Mouse (Mus musculus) forebrain, embryonic 11.5 days (tissue): Measurements from ENCODE around the gene Pigp. TPM values are rescaled to one million over a fixed set of nuclear protein-coding genes. Genes with fewer than 3 reads are reported as not detected.

ENCODE experiments used
- ATAC-seq: fragments of 200-750 bp; cut with Nextera tagmentation; replicated peaks from 2 replicates; pipeline ENCODE4 v1.8.0; 2017; ENCODE audit warnings: moderate TSS enrichment; ENCODE audit not compliant: low FRiP score
- DNase-seq: peaks from one replicate; pipeline ENCODE4 v3.0.0-alpha.2; 2017; ENCODE audit warnings: low spot score
- H3K27ac ChIP-seq: fragments of 300-500 bp; sonication (generic); 2 replicates; pipeline ENCODE4 v1.5.1; 2014; ENCODE audit warnings: low read depth, low read length
- H3K27me3 ChIP-seq: fragments of 300-500 bp; sonication (generic); 2 replicates; pipeline ENCODE4 v1.6.1; 2014; ENCODE audit warnings: mild to moderate bottlenecking, low read length, mixed read lengths; ENCODE audit not compliant: control insufficient read depth, insufficient read depth
- H3K36me3 ChIP-seq: fragments of 300-500 bp; sonication (generic); 2 replicates; pipeline ENCODE4 v1.6.1; 2014; ENCODE audit warnings: mild to moderate bottlenecking, low read length, moderate library complexity, mixed read lengths; ENCODE audit not compliant: control insufficient read depth, insufficient read depth
- H3K4me1 ChIP-seq: fragments of 300-500 bp; sonication (generic); replicated peaks from 2 replicates; pipeline ENCODE4 v1.6.1; 2014; ENCODE audit warnings: low read length, mixed read lengths; ENCODE audit not compliant: control insufficient read depth, insufficient read depth
- H3K4me2 ChIP-seq: fragments of 300-500 bp; sonication (generic); 2 replicates; pipeline ENCODE4 v1.6.1; 2014; ENCODE audit warnings: low read depth, mild to moderate bottlenecking, low read length, moderate library complexity, mixed read lengths; ENCODE audit not compliant: severe bottlenecking
- H3K4me3 ChIP-seq: fragments of 300-500 bp; sonication (generic); 2 replicates; pipeline ENCODE4 v1.5.1; 2014; ENCODE audit warnings: low read depth, low read length
- H3K9ac ChIP-seq: fragments of 300-500 bp; sonication (generic); 2 replicates; pipeline ENCODE4 v1.6.1; 2014; ENCODE audit warnings: low read length
- H3K9me3 ChIP-seq: fragments of 300-500 bp; sonication (generic); 2 replicates; pipeline ENCODE4 v1.6.1; 2016; ENCODE audit warnings: low read length, mixed read lengths; ENCODE audit not compliant: control insufficient read depth
- WGBS: fragments of 180-500 bp; shearing (Covaris S2); extraction: QIAGEN DNeasy Blood & Tissue Kit; methylation state at CpG from one replicate; pipeline ENCODE4 v1.1.7; 2014; 5-methylcytosine and 5-hydroxymethylcytosine counted together
- polyA plus RNA-seq: library from polyadenylated mRNA; unstranded; fragments of >200 nt; fragmentation: Nextera tagmentation; extraction: Ambion mirVana; gene quantifications from 2 replicates; pipeline ENCODE4 v1.2.1, GENCODE M21; 2014

The Pigp gene
- polyA plus RNA-seq, 1 experiment from 2014 or later = 92.3 TPM

DNA sequence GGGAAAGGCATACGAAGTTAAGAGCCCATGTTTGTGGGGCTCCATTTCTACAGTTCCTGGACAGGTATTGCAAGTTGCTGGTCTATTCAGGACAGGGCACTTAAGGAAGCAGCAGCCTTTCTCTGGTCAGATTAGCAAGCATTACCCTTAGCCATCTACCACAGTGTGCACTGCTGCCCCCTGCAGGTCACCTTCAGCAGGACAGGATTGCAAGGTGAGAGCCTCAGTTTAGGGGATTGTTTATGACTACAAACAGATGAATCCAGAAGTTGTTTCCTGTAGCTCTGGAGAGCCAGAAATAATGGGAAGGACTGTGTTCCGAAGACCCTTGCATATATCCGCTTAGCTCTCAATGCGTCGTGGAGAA is 39.8 kb downstream of the Pigp start:
- no peaks in the 10 kb centered on the region for H3K36me3 ChIP-seq
- no peaks in the 10 kb centered on the region for H3K9me3 ChIP-seq
- H3K4me3 ChIP-seq = no peak overlapping the region
- H3K9ac ChIP-seq = no peak overlapping the region
- ATAC-seq (no peak), DNase-seq (peak; percentile 80)
- H3K27me3 ChIP-seq = peaks cover 20% of the 10 kb centered on the region
- peaks cover 20% of the 10 kb centered on the region; the same call in 1 of the 2 replicates for H3K4me1 ChIP-seq
- H3K4me2 ChIP-seq = no peak overlapping the region
- 58% methylated on average over 5 of the region's 5 CpGs for WGBS
- H3K27ac ChIP-seq = no peak overlapping the region

DNA sequence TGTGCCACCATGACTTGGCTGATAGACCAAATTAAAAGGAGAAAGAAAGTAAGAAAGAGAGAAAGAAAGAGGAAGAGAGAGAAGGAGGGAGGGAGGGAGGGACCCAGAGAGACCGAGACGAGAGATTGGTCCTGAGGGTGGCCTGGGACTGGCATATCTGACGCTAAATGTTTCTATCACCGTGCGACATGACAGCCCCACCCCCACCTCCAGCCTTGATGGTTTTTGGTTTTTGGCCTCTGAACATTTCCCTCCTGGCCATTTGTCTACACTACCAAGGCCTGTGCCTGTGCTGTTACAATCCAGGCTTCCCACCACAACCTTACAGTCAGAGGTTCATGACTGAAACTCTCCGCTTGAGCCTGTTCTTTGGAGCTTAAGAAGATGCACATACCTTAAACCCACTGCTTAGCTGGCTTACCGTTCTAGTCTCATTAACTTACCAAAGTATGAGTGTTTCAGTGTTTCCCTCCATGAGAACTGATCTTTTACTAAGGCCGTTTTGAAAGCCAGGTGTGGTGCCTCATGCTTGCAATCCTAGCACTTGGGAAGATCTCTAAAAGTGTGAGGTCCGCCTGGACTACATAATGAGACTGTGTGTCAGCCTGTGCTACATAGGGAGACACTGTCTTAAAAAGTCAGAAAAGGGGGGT is 40.3 kb downstream of the Pigp start:
- DNase-seq (no peak), ATAC-seq (no peak)
- peaks cover 20% of the 10 kb centered on the region; the same call in 1 of the 2 replicates for H3K4me1 ChIP-seq
- WGBS = 83% methylated on average over 9 of the region's 9 CpGs
- H3K4me3 ChIP-seq = no peak overlapping the region
- H3K9me3 ChIP-seq = no peaks in the 10 kb centered on the region
- no peaks in the 10 kb centered on the region for H3K36me3 ChIP-seq
- no peak overlapping the region for H3K9ac ChIP-seq
- H3K27me3 ChIP-seq = peaks cover 22% of the 10 kb centered on the region
- H3K27ac ChIP-seq = no peak overlapping the region
- H3K4me2 ChIP-seq = no peak overlapping the region

GRCm38 (mm10) chr16:94330429-94330828 is 41.2 kb downstream of the Pigp start:
- Histone ChIP-seq H3K9ac (no peak overlapping the region), H3K4me3 (no peak overlapping the region), H3K27me3 (peaks cover 22% of the 10 kb centered on the region), H3K4me2 (no peak overlapping the region), H3K36me3 (no peaks in the 10 kb centered on the region), H3K4me1 (peaks cover 20% of the 10 kb centered on the region; the same call in 1 of the 2 replicates), H3K27ac (no peak overlapping the region), H3K9me3 (no peaks in the 10 kb centered on the region)
- DNase-seq (peak; percentile 54), ATAC-seq (0 out of 2 replicates have a peak, but pooled peaks have one; percentile 43)
- whole genome bisulfite sequencing = 38% methylated on average over 5 of the region's 5 CpGs

GRCm38 (mm10) chr16:94328881-94329867 is 42.5 kb downstream of the Pigp start:
- peak; percentile 61 for ATAC-seq
- peaks cover 22% of the 10 kb centered on the region for H3K27me3 ChIP-seq
- DNase-seq = peak; percentile 67
- H3K9me3 ChIP-seq = no peaks in the 10 kb centered on the region
- peaks cover 20% of the 10 kb centered on the region; the same call in 1 of the 2 replicates for H3K4me1 ChIP-seq
- whole genome bisulfite sequencing = 6% methylated on average over 25 of the region's 25 CpGs
- peak overlapping the region; percentile 77 for H3K4me2 ChIP-seq
- H3K27ac ChIP-seq = no peak overlapping the region
- no peak overlapping the region for H3K9ac ChIP-seq
- H3K36me3 ChIP-seq = no peaks in the 10 kb centered on the region
- peak overlapping the region; percentile 39; the same call in 1 of the 2 replicates for H3K4me3 ChIP-seq

DNA sequence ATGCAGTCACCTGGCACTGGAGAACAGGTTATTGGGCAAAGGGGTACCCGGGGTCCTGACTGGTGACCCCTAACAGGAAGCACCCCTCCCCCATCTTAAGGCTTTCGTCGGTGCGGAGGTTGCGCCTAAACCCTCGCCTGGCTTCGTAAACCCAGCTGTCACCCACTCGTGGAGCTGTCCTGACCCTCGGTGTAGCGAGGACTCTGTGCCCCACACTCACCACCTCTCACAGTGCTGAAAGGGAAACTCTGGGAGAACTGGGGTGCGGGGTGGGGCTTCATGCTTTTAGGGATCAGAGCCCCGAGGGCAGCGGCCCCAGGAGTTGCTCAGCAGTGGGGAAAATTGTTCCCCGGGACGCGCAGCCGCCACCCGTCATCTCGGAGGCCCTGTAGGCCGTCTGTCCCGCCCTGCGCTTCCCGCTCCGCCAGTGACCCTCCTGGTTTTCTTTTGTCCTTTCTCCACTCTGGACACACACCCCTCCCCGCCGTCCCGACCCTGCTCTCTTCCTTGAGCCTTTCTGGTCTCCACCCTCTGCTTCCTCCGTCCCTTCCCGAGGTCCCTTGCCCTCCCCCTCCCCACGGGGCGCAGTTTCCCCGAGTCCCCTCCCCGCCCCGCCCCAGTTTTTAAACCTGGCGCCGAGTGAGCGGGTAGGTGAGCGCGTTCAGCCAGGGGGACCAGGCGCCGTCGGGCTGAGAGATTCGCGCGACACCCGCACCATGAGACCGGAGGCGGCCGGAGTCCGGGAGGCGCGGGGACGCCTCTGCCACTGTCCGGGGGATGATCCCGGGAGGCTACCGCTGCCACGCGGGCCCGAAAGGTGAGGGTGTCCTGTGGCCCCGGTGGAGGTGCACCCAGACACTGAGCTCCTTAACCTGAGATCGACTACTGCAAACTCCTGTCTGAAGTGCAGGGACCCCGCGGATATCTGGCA is 43.6 kb downstream of the Pigp start, which contains the start of gene Ripply3:
Gene Ripply3 (plus strand): TSS at position 640 of the 931 bp plus-strand sequence.
- peaks cover 22% of the 10 kb centered on the region for H3K27me3 ChIP-seq
- peaks cover 20% of the 10 kb centered on the region; the same call in 1 of the 2 replicates for H3K4me1 ChIP-seq
- H3K9ac ChIP-seq = peak within 1 kb of the TSS; percentile 57
- WGBS = 1% methylated on average over 61 of the region's 63 CpGs
- H3K4me2 ChIP-seq = peak within 1 kb of the TSS; percentile 77
- peak; percentile 49; the same call in 1 of the 2 replicates for ATAC-seq
- peak; percentile 72 for DNase-seq
- H3K36me3 ChIP-seq = no peaks in the 10 kb centered on the region
- H3K27ac ChIP-seq = no peak within 1 kb of the TSS
- no peaks in the 10 kb centered on the region for H3K9me3 ChIP-seq
- H3K4me3 ChIP-seq = peak within 1 kb of the TSS; percentile 39

DNA sequence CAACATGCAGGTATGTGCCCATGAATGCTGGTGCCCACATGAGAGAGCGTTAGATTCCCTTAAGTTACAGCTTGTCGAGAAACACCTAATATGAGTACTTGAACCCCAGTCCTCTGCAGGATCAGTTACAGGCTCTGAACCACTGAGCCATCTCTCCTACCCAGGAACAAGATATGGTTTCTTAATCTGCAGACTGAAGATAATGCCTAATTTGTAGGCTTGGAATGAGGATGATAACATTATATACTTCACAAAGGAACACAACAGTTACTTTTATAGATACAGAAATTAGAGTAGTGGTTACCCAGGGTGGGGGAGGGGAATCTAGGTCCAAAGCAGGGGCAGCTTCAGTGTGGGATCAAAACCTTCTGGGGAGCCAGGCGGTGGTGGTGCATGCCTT is 45.6 kb downstream of the Pigp start:
- Histone ChIP-seq H3K9ac (no peak overlapping the region), H3K27ac (no peak overlapping the region), H3K9me3 (no peaks in the 10 kb centered on the region), H3K4me2 (no peak overlapping the region), H3K36me3 (no peaks in the 10 kb centered on the region), H3K4me3 (no peak overlapping the region), H3K4me1 (peaks cover 20% of the 10 kb centered on the region; the same call in 1 of the 2 replicates), H3K27me3 (peaks cover 22% of the 10 kb centered on the region)
- DNase-seq (no peak), ATAC-seq (no peak)
- WGBS = 89% methylated on average over 3 of the region's 3 CpGs

DNA sequence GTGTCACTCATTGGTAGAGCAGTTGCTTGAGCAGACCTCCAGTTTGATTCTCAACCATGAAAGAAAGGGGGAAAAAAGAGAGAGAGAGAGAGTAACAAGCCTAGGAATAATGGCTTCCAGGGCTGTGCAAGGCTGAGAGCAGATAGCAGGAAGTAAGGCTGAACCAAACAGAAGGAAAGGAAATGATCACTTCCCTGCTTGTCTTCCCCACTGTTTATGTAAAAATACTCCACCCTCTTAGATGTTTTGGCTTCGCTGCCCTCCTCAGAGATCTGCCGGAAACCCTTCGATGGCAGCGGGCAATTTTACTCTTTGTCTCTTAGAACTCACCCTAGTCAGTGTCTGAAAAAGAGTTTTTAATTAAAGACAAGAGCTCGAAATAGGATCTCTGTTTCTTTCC is 48.0 kb downstream of the Pigp start:
- Histone ChIP-seq H3K27ac (no peak overlapping the region), H3K4me3 (no peak overlapping the region), H3K9ac (no peak overlapping the region), H3K4me2 (no peak overlapping the region), H3K9me3 (no peaks in the 10 kb centered on the region), H3K4me1 (peaks cover 8% of the 10 kb centered on the region; the same call in 1 of the 2 replicates), H3K27me3 (peaks cover 18% of the 10 kb centered on the region), H3K36me3 (no peaks in the 10 kb centered on the region)
- 76% methylated on average over 5 of the region's 5 CpGs for WGBS
- no peak for ATAC-seq
- DNase-seq = no peak

DNA sequence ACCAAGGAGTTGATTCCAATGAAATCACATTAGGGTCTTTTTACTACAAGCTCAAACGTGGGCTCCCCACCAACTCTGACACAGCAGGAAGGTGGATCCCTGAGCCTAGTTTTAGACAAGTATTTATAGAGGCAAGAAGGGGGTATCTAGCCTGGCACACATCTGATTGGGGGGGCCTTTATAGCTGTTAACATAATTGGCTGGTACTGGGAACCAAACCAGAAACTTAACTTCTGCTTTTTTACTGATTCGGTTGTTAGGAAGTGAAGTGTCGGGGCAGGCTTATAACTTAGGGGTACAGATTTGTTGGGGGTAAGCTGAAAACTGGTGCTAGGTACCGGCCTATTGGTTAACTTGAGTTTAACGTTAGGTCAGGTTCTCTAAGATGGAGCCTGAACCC is 51.4 kb downstream of the Pigp start:
- H3K4me1 ChIP-seq = no peaks in the 10 kb centered on the region
- H3K9me3 ChIP-seq = no peaks in the 10 kb centered on the region
- no peaks in the 10 kb centered on the region for H3K27me3 ChIP-seq
- no peak overlapping the region for H3K4me2 ChIP-seq
- ATAC-seq = no peak
- DNase-seq = no peak
- no peaks in the 10 kb centered on the region for H3K36me3 ChIP-seq
- H3K27ac ChIP-seq = no peak overlapping the region
- H3K4me3 ChIP-seq = no peak overlapping the region
- WGBS = 83% methylated on average over 5 of the region's 5 CpGs
- no peak overlapping the region for H3K9ac ChIP-seq
